Mouse (Mus musculus) embryonic facial prominence, embryonic 12.5 days (tissue): ENCODE measurements around the gene Hist1h4j. TPM values are rescaled to one million over a fixed set of nuclear protein-coding genes. Genes with fewer than 3 reads are reported as not detected.
"Not testable (repeated sequence)": the region's sequence is repeated elsewhere in the genome, so short reads cannot be mapped to it uniquely, and the experiment has no call there.

Source experiments
- ATAC-seq: fragments of 200-750 bp; cut with Nextera tagmentation; 2 replicates; pipeline ENCODE4 v1.8.0; 2017; ENCODE audit not compliant: insufficient number of reproducible peaks, insufficient read depth, low FRiP score, low TSS enrichment
- H3K27ac ChIP-seq: fragments of 300-500 bp; sonication (generic); 2 replicates; pipeline ENCODE4 v1.5.1; 2016; ENCODE audit warnings: mild to moderate bottlenecking
- H3K27me3 ChIP-seq: fragments of 300-500 bp; sonication (generic); 2 replicates; pipeline ENCODE4 v1.6.1; 2016; ENCODE audit warnings: mild to moderate bottlenecking, moderate library complexity
- H3K36me3 ChIP-seq: fragments of 300-500 bp; sonication (generic); 2 replicates; pipeline ENCODE4 v1.6.1; 2016; ENCODE audit warnings: mild to moderate bottlenecking
- H3K4me1 ChIP-seq: fragments of 300-500 bp; sonication (generic); 2 replicates; pipeline ENCODE4 v1.6.1; 2016
- H3K4me2 ChIP-seq: fragments of 300-500 bp; sonication (generic); replicated peaks from 2 replicates; pipeline ENCODE4 v1.6.1; 2016; ENCODE audit warnings: mild to moderate bottlenecking, moderate library complexity
- H3K4me3 ChIP-seq: fragments of 300-500 bp; sonication (generic); 2 replicates; pipeline ENCODE4 v1.5.1; 2016; ENCODE audit warnings: mild to moderate bottlenecking
- H3K9ac ChIP-seq: fragments of 300-500 bp; sonication (generic); 2 replicates; pipeline ENCODE4 v1.6.1; 2016; ENCODE audit warnings: mild to moderate bottlenecking, moderate library complexity
- H3K9me3 ChIP-seq: fragments of 300-500 bp; sonication (generic); 2 replicates; pipeline ENCODE4 v1.6.1; 2016; ENCODE audit warnings: mild to moderate bottlenecking, moderate library complexity
- WGBS: fragments of 180-500 bp; shearing (Covaris S2); methylation state at CpG from one replicate; pipeline ENCODE4 v1.1.7; 2016; 5-methylcytosine and 5-hydroxymethylcytosine counted together
- polyA plus RNA-seq: library from polyadenylated mRNA; unstranded; fragments of >200 nt; fragmentation: Nextera tagmentation; extraction: Ambion mirVana; gene quantifications from 2 replicates; pipeline ENCODE4 v1.2.1, GENCODE M21; 2016

Gene Hist1h4j
- polyA plus RNA-seq: 1.6 and 1.9 TPM in 2 replicates

DNA sequence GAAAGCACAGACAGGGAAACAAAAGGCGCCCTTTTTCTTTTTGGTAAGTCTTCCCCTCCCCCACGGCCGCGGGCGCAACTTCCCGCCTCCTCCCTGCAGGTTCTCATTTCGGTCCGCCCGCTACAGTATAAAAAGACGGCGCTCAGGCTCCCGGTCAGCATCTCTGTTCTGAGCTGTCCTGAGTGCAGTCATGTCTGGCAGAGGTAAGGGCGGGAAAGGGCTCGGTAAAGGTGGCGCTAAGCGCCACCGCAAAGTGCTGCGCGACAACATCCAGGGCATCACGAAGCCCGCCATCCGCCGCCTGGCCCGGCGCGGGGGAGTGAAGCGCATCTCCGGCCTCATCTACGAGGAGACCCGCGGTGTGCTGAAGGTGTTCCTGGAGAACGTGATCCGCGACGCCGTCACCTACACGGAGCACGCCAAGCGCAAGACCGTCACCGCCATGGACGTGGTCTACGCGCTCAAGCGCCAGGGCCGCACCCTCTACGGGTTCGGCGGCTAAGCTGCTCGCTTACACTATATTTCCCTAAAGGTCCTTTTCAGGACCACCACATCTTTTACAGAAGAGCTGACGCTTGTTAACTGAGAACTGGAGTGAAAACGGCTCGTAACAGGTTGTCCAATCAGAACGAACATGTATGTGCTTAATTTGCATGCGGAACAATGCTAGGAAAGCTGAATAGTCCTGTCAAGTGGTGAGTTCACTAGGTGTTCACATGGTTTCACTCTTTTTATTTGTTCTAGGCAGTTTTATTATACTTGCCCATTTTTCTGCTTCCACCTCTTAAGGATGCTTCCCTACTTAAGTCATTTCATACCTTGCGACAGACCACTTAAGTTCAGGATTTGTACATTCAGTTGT, at the start of gene Hist1h4j:
Gene Hist1h4j, plus strand, starts transcription at position 159 of the 862 bp plus-strand sequence.
- H3K4me2 ChIP-seq: peak within 1 kb of the TSS; percentile 63
- H3K27ac ChIP-seq: peak within 1 kb of the TSS; percentile 98
- not testable (repeated sequence) for H3K36me3 ChIP-seq, H3K27me3 ChIP-seq, H3K9me3 ChIP-seq
- H3K4me1 ChIP-seq: peaks cover 12% of the 10 kb centered on the region
- H3K9ac ChIP-seq: peak within 1 kb of the TSS; percentile 62
- ATAC-seq: peak; percentile 90
- under 1% methylated on average over 44 of the region's 56 CpGs for WGBS
- H3K4me3 ChIP-seq: peak within 1 kb of the TSS; percentile 55

DNA sequence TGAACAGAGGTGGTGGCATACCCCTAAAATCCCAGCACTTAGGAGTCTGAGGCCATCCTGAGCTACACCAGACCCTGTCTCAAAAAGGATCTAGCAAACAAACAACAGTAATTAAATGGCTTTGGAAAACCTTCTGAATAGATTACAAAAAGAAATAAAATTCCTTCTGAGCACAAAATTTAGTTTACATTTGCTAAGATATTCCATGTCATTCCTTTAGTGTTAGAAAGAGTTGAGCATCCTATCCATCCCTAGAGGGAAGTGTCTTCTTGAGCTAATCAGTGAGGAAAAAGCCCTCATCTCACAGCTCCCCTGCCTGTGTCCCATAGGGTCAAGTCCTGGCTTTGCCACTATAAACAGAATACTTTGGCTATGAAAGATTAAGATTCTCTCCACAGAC, 37.1 kb upstream of the Hist1h4j start, which contains the start of gene Olfr1359:
Gene Olfr1359, plus strand, starts transcription at position 301 of the 400 bp plus-strand sequence.
- no peaks in the 10 kb centered on the region for H3K9me3 ChIP-seq
- no peaks in the 10 kb centered on the region for H3K36me3 ChIP-seq
- H3K4me1 ChIP-seq: no peaks in the 10 kb centered on the region
- H3K27ac ChIP-seq: no peak within 1 kb of the TSS
- no peak within 1 kb of the TSS for H3K4me3 ChIP-seq
- H3K9ac ChIP-seq: no peak within 1 kb of the TSS
- ATAC-seq: no peak
- no peaks in the 10 kb centered on the region for H3K27me3 ChIP-seq
- H3K4me2 ChIP-seq: no peak within 1 kb of the TSS

DNA sequence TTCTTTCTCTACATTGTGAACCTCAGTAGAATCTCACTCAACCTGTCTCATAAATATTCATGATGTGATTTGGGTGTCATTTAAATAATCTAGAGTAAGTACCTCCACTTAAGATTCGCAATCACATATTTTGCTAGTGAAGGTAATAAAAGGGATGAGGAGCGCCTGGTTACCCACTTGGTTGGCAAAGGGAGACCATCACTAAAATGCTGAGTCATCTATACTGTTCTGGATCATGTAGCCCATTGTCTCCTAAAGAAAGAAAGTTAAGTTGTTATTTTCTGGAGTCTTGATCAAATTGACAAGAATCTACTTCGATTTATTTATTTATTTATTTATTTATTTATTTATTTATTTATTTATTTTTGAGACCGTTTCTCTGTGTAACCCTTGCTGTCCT, 28.2 kb upstream of the Hist1h4j start:
- H3K9ac ChIP-seq: no peak overlapping the region
- no peaks in the 10 kb centered on the region for H3K4me1 ChIP-seq
- WGBS: 77% methylated on average over 4 of the region's 4 CpGs
- H3K9me3 ChIP-seq: no peaks in the 10 kb centered on the region
- H3K4me2 ChIP-seq: no peak overlapping the region
- H3K36me3 ChIP-seq: no peaks in the 10 kb centered on the region
- no peaks in the 10 kb centered on the region for H3K27me3 ChIP-seq
- no peak overlapping the region for H3K4me3 ChIP-seq
- no peak overlapping the region for H3K27ac ChIP-seq
- no peak for ATAC-seq

DNA sequence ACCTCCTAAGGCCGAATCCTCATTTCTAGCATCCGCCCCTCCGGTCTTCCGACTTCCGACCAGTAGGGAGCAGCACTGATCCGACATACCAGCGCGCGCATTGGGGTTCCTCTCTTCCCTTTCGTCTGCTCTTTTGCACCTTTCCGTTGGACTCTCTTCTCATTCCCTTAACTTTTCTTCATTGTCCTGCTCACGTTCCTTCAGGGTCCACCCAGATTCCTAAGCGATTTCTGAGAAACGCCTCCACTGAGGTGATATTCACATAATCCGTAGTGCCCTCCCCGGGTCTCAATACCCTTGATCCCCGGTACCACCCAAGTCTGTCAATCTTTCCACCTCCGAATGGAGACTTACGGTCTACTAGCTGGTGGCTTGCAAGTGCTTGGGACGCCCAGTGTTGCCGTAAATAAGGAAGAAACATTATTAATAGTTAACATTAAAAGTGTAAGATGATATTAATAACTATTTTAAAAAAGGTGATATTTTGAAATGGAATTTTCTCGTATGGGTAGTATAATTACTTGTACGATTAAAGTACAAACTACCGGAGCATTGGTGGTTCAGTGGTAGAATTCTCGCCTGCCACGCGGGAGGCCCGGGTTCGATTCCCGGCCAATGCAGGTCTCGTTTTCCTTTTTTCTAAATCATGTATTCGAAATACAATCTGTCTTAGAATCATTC, 24.7 kb upstream of the Hist1h4j start:
- no peaks in the 10 kb centered on the region for H3K27me3 ChIP-seq
- H3K9me3 ChIP-seq: no peaks in the 10 kb centered on the region
- H3K4me1 ChIP-seq: peaks cover 4% of the 10 kb centered on the region; the same call in 1 of the 2 replicates
- H3K4me3 ChIP-seq: peak overlapping the region; percentile 58
- peak; percentile 73 for ATAC-seq
- WGBS: under 1% methylated on average over 32 of the region's 32 CpGs
- H3K4me2 ChIP-seq: peak overlapping the region; percentile 32
- peak overlapping the region; percentile 52 for H3K9ac ChIP-seq
- H3K27ac ChIP-seq: peak overlapping the region; percentile 73
- H3K36me3 ChIP-seq: no peaks in the 10 kb centered on the region

DNA sequence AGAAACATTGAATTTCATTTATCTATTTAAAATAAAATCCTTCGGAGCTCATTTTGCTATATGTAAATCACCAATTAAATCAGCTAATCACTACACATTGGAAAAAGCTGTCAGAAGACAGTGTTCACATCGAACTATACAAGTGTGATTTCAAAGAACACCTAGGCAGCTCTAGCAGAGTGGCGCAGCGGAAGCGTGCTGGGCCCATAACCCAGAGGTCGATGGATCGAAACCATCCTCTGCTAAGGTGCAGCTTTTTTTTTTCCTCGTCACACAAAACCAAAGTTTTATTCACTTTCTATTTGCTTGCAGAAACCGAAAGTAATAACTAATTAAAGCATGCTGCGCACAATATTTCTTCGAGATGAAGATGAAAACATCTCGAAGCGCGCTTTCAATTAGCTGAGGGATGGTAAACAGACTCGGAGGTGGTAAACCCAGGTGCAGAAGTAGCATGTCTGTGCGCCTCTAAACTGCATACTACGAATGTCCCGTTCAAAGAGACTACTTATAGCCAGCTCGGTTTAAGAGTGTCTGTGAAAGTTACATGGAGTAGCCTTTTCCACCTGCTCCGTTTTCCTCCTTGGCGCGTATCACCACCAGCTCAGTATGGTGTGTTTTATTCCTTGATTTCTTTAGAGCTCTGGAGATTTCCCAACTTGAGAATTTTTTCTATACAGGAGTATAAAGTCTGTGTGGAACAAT, 23.9 kb upstream of the Hist1h4j start:
- Histone ChIP-seq H3K36me3 (no peaks in the 10 kb centered on the region), H3K9me3 (no peaks in the 10 kb centered on the region), H3K27me3 (no peaks in the 10 kb centered on the region), H3K27ac (no peak overlapping the region), H3K4me2 (peak overlapping the region; percentile 53), H3K4me3 (peak overlapping the region; percentile 43), H3K9ac (peak overlapping the region; percentile 45), H3K4me1 (peaks cover 7% of the 10 kb centered on the region; the same call in 1 of the 2 replicates)
- 2% methylated on average over 22 of the region's 22 CpGs for WGBS
- ATAC-seq: 0 out of 2 replicates have a peak, but pooled peaks have one; percentile 54

DNA sequence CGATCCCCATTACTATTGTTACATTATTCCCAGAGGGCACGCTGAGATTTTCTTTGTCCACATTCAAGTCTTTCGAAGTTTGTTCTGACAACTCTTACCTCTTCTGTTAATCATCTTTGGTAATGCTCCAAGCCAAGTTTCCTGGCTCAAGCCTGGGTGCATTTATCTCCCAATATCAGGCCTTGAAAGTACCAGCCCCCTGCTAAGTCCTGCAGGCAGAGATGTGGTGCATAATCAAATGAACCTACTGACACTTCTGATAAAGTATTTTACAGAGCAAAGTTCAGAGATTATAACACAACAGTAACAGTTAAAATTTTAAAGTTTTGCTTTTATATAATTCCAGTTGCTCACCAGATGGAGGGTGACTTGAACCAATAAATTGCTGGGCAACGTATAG, 23.2 kb upstream of the Hist1h4j start:
- no peaks in the 10 kb centered on the region for H3K9me3 ChIP-seq
- no peak for ATAC-seq
- H3K27ac ChIP-seq: no peak overlapping the region
- H3K27me3 ChIP-seq: no peaks in the 10 kb centered on the region
- no peaks in the 10 kb centered on the region for H3K36me3 ChIP-seq
- peak overlapping the region; percentile 45 for H3K9ac ChIP-seq
- 34% methylated on average over 4 of the region's 4 CpGs for WGBS
- H3K4me2 ChIP-seq: peak overlapping the region; percentile 53
- peaks cover 7% of the 10 kb centered on the region; the same call in 1 of the 2 replicates for H3K4me1 ChIP-seq
- H3K4me3 ChIP-seq: peak overlapping the region; percentile 43

DNA sequence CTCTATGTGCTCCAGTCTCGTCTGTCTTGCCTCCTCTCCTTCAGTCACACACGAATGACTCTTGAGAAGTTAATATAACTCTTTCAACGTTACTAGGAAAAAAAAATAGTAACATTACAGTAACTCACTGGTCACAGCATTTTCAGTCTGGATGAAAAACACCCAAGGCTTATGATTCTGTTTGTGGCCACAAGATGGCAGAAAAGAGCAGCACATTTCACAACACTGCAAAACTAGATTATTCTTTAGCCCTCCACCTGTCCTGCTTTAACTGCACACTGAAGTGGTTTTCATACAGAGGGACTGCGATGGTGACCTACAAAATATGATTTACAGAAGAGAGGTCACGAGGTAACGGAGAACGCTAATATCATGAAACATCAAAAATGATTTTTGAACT, 20.1 kb upstream of the Hist1h4j start:
- WGBS: under 1% methylated on average over 7 of the region's 7 CpGs
- Histone ChIP-seq H3K27ac (peak overlapping the region; percentile 98), H3K4me2 (peak overlapping the region; percentile 85), H3K9me3 (no peaks in the 10 kb centered on the region), H3K36me3 (no peaks in the 10 kb centered on the region), H3K4me3 (peak overlapping the region; percentile 49), H3K4me1 (peaks cover 18% of the 10 kb centered on the region; the same call in 1 of the 2 replicates), H3K27me3 (no peaks in the 10 kb centered on the region), H3K9ac (peak overlapping the region; percentile 66)
- ATAC-seq: no peak

DNA sequence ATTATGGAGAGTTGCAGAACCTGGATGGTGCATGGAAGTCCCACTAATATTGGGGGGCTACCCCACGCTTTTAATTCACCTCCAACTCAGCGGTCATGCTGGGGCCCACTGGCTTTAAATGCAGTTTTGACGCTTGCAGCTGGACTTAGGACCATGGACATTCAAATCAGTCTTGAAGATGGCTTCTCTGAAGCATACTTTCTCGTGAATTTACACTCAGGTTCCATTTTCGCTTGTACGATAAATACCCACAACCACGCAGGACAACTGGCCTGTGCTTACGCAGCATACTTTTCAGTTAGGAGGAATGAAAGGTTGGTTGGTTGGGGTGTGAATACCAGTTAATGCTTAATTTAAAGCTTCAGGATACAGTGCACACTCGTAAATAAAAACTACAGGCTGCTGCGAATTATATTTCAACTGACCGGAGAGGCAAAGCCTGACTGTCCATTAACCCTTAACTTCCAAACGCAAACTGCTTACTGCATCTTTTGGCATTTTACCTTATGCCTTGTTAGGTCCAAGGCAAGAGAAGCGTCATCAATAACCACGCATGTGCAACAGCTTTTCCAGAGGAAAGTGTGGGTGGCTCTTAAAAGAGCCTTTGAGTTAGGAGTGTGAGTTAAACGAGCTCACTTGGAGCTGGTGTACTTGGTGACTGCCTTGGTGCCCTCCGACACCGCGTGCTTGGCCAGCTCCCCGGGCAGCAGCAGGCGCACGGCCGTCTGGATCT, 19.6 kb upstream of the Hist1h4j start:
- WGBS: under 1% methylated on average over 22 of the region's 22 CpGs

DNA sequence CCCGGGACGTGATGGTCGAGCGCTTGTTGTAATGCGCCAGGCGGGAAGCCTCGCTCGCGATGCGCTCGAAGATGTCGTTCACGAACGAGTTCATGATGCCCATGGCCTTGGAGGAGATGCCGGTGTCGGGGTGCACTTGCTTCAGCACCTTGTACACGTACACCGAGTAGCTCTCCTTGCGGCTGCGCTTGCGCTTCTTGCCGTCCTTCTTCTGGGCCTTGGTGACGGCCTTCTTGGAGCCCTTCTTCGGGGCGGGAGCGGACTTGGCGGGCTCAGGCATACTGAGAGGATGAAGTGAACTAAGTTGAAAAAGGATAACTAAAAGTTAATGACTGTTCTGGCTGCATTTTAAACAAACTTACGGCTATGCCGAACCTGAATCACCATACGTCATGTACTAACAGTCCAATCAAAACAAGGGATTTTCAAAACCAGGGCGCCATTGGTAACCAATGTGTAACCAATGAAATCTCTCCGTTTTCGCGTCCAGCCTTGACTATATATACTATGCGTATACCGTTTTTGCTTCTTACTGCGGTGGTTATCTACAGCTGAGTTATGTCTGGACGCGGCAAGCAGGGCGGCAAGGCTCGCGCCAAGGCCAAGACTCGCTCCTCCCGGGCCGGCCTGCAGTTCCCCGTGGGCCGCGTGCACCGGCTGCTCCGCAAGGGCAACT, 18.9 kb upstream of the Hist1h4j start, which contains the start of the genes Hist1h2bl and Hist1h2ai:
Gene Hist1h2bl, minus strand, starts transcription at position 280 of the 676 bp plus-strand sequence.
Gene Hist1h2ai, plus strand, starts transcription at position 559 of the 676 bp plus-strand sequence.
- ATAC-seq: peak; percentile 89
- not testable (repeated sequence) for H3K36me3 ChIP-seq

More for the DNA sequence above, 19.6 kb upstream of the Hist1h4j start:
- peaks cover 19% of the 10 kb centered on the region for H3K4me1 ChIP-seq
- peak overlapping the region; percentile 85 for H3K4me2 ChIP-seq
- H3K9me3 ChIP-seq: no peaks in the 10 kb centered on the region
- peak overlapping the region; percentile 98 for H3K27ac ChIP-seq
- peak overlapping the region; percentile 49 for H3K4me3 ChIP-seq
- H3K27me3 ChIP-seq: no peaks in the 10 kb centered on the region
- peak overlapping the region; percentile 66 for H3K9ac ChIP-seq
- H3K36me3 ChIP-seq: no peaks in the 10 kb centered on the region
- ATAC-seq: no peak

DNA sequence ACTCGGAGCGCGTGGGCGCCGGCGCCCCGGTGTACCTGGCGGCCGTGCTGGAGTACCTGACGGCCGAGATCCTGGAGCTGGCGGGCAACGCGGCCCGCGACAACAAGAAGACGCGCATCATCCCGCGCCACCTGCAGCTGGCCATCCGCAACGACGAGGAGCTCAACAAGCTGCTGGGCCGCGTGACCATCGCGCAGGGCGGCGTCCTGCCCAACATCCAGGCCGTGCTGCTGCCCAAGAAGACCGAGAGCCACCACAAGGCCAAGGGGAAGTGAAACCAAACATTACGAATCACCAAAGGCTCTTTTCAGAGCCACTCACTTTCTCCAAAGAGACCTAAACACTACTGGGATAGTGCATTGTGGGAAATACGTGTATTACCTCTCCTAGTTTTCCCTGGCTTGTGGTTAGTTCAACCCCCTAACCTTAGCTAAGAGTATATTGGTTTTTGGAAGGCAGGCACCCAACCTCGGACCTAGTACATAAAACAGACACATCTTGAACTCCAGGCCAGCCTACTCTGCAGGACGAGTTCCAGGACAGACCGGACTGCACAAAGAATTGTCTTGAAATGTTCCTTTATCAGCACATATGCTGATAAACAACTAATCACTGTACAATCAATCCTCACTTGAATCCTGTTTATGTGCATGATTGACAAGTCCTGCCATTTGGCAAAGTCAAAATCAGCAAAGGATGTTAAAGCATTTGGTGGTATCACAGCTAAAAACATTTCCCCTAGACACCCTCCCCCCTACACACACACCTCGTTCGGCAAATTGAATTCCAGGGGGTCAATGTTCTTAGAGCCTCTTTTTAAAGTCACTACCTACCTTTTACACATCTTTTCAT, 18.1 kb upstream of the Hist1h4j start:
- Histone ChIP-seq H3K27ac (peak overlapping the region; percentile 98), H3K4me2 (peak overlapping the region; percentile 85), H3K4me3 (peak overlapping the region; percentile 49), H3K9ac (peak overlapping the region; percentile 65), H3K4me1 (peaks cover 26% of the 10 kb centered on the region)
- not testable (repeated sequence) for ATAC-seq, H3K27me3 ChIP-seq, H3K36me3 ChIP-seq, H3K9me3 ChIP-seq
- under 1% methylated on average over 13 of the region's 38 CpGs for WGBS

More for the DNA sequence above, 18.9 kb upstream of the Hist1h4j start, which contains the start of the genes Hist1h2bl and Hist1h2ai:
- Histone ChIP-seq H3K4me2 (peak within 1 kb of the TSS; percentile 85), H3K4me3 (peak within 1 kb of the TSS; percentile 49), H3K9ac (peak within 1 kb of the TSS; percentile 66), H3K27ac (peak within 1 kb of the TSS; percentile 98), H3K4me1 (peaks cover 25% of the 10 kb centered on the region)
- WGBS: under 1% methylated on average over 34 of the region's 50 CpGs
- not testable (repeated sequence) for H3K27me3 ChIP-seq, H3K9me3 ChIP-seq
